Comparison of ENCODE assay signal across 26 mouse cellular contexts in genomic region chr16:59590790-59591189, GRCm38 (mm10). TPM values are rescaled to one million over a fixed set of nuclear protein-coding genes. Genes with fewer than 3 reads are reported as not detected.
DNase-seq lines count a peak whose midpoint lies in the region; ATAC-seq and TF ChIP-seq lines count a peak whose summit lies in the region.
"Had no signal": no experiment of that assay in that cellular context is flagged by ENCODE, and none has a peak within 500 bp of the region (broad histone marks: within the 10 kb centered on the region; RNA-seq: fewer than 3 reads in every experiment).

No protein-coding gene starts in this region.

- TF ChIP-seq EP300 in heart, adult 2 months (IDR thresholded peaks at IDR 0.05; ENCODE audit: insufficient read depth, low read depth, low read length) = no peak
- no peak for TF ChIP-seq EP300 in heart, postnatal 0 days (IDR thresholded peaks at IDR 0.05; ENCODE audit: low read depth)

- DNase-seq in heart, adult 2 months = no peak
- no peak for DNase-seq in heart, adult 18-20 months
- DNase-seq in heart, postnatal 25 days (ENCODE audit: low spot score) = no peak
- DNase-seq in Muller cell, postnatal 12 days (ENCODE audit: inconsistent ontology term) = peak; percentile 22
- no peak for DNase-seq in heart, postnatal 0 days (ENCODE audit: low spot score)
- DNase-seq: adrenal gland, postnatal 25 days; cerebellum, adult 11-12 months; cerebellum, adult 9-11 months; embryo, embryonic 11 days; gastrocnemius, postnatal 10 days; kidney, adult 18-20 months; kidney, postnatal 25 days; lung, postnatal 4 days; thymus, adult 2 months; thymus, postnatal 36 days had no signal

- intact Hi-C loops in heart, adult 2 months (cut with DNase I) = loop anchor here (10.0 kb wide), 1 partner anchor 46 kb away; no protein-coding TSS in a partner anchor
- intact Hi-C loops in heart, postnatal 25 days (cut with DNase I) = no loop called here

- no peaks in the 10 kb centered on the region for H3K27me3 ChIP-seq in heart, adult 2 months (ENCODE audit: control insufficient read depth, insufficient read depth, low read length)
- H3K27me3 ChIP-seq in heart, embryonic 14.5 days (ENCODE audit: control insufficient read depth, insufficient read depth, low read length) = no peaks in the 10 kb centered on the region
- H3K27me3 ChIP-seq in heart, postnatal 0 days (ENCODE audit: control insufficient read depth, insufficient read depth, low read length) = no peaks in the 10 kb centered on the region
- H3K27me3 ChIP-seq: embryonic facial prominence, embryonic 15.5 days; forebrain, embryonic 12.5 days; kidney, embryonic 15.5 days; limb, embryonic 13.5 days; midbrain, embryonic 13.5 days; neural tube, embryonic 13.5 days had no signal

- H3K9ac ChIP-seq in heart, adult 2 months (ENCODE audit: low read depth, low read length) = no peak overlapping the region; the same call in 1 of the 2 replicates
- H3K9ac ChIP-seq in heart, embryonic 14.5 days (ENCODE audit: low read length) = 0 out of 2 replicates have a peak overlapping the region, but pooled peaks have one; percentile 13
- H3K9ac ChIP-seq in heart, postnatal 0 days (replicated peaks; ENCODE audit: low read depth, low read length) = no peak overlapping the region
- H3K9ac ChIP-seq: embryonic facial prominence, embryonic 15.5 days; forebrain, embryonic 12.5 days; kidney, embryonic 15.5 days; limb, embryonic 13.5 days; midbrain, embryonic 13.5 days; neural tube, embryonic 13.5 days had no signal

- peak overlapping the region; percentile 9; the same call in 1 of the 2 replicates for H3K4me2 ChIP-seq in heart, embryonic 14.5 days (ENCODE audit: low read length)
- H3K4me2 ChIP-seq in heart, postnatal 0 days (ENCODE audit: low read depth, low read length) = peak overlapping the region; percentile 21; the same call in 1 of the 2 replicates
- H3K4me2 ChIP-seq: embryonic facial prominence, embryonic 15.5 days; forebrain, embryonic 12.5 days; kidney, embryonic 15.5 days; limb, embryonic 13.5 days; liver, embryonic 11.5 days; midbrain, embryonic 13.5 days; neural tube, embryonic 13.5 days had no signal

- H3K4me3 ChIP-seq in heart, adult 2 months = no peak overlapping the region
- H3K4me3 ChIP-seq in heart, embryonic 14.5 days (ENCODE audit: control insufficient read depth in 1 of 2, insufficient read depth in 1 of 2, low read depth in 1 of 2, low read length in 2 of 2) = no peak overlapping the region
- H3K4me3 ChIP-seq in heart, postnatal 0 days (ENCODE audit: low read depth, low read length) = no peak overlapping the region
- H3K4me3 ChIP-seq: embryonic facial prominence, embryonic 15.5 days; forebrain, embryonic 12.5 days; kidney, embryonic 15.5 days; limb, embryonic 13.5 days; midbrain, embryonic 13.5 days; neural tube, embryonic 13.5 days had no signal

- no peak for ATAC-seq in heart, embryonic 14.5 days (ENCODE audit: insufficient number of reproducible peaks, insufficient read depth, low FRiP score, low read depth)
- no peak for ATAC-seq in heart, postnatal 0 days (ENCODE audit: insufficient read depth, low read depth)
- no peak for ATAC-seq in megakaryocyte progenitor cell, adult 5-6 weeks (replicated peaks; ENCODE audit: poor library complexity)
- ATAC-seq: CD4-positive, CD25-positive, alpha-beta regulatory T cell, adult 4 months; hindbrain, embryonic 16.5 days; midbrain, embryonic 13.5 days had no signal

- no peak for TF ChIP-seq POLR2A in heart, adult 2 months (IDR thresholded peaks at IDR 0.05; ENCODE audit: insufficient read depth, low read depth, low read length)

- H3K4me1 ChIP-seq in heart, adult 2 months (ENCODE audit: control insufficient read depth, insufficient read depth, low read length) = peaks cover 27% of the 10 kb centered on the region
- H3K4me1 ChIP-seq in heart, embryonic 14.5 days (ENCODE audit: control insufficient read depth in 2 of 2, insufficient read depth in 2 of 2, low read length in 2 of 2) = peaks cover 46 to 71% of the 10 kb centered on the region in 2 experiments
- H3K4me1 ChIP-seq in heart, postnatal 0 days (ENCODE audit: control insufficient read depth, insufficient read depth) = peaks cover 64% of the 10 kb centered on the region
- H3K4me1 ChIP-seq: forebrain, embryonic 12.5 days; midbrain, embryonic 13.5 days had no signal

- H3K36me3 ChIP-seq in heart, adult 2 months (ENCODE audit: control insufficient read depth, insufficient read depth, low read length) = peaks cover 26% of the 10 kb centered on the region
- H3K36me3 ChIP-seq in heart, embryonic 14.5 days (ENCODE audit: control insufficient read depth, insufficient read depth, low read length) = no peaks in the 10 kb centered on the region
- no peaks in the 10 kb centered on the region for H3K36me3 ChIP-seq in heart, postnatal 0 days (replicated peaks; ENCODE audit: control insufficient read depth, insufficient read depth, low read length)
- H3K36me3 ChIP-seq: embryonic facial prominence, embryonic 15.5 days; forebrain, embryonic 12.5 days; kidney, embryonic 15.5 days; limb, embryonic 13.5 days; midbrain, embryonic 13.5 days; neural tube, embryonic 13.5 days had no signal

- TF ChIP-seq CTCF in heart, adult 2 months (IDR thresholded peaks at IDR 0.05) = no peak
- TF ChIP-seq CTCF in heart, postnatal 0 days (IDR thresholded peaks at IDR 0.05; ENCODE audit: low read depth) = no peak

- WGBS in heart, adult 2 months = 42% methylated on average over 6 of the region's 6 CpGs
- 29% methylated on average over 6 of the region's 6 CpGs for WGBS in heart, embryonic 14.5 days
- 24% methylated on average over 6 of the region's 6 CpGs for WGBS in heart, postnatal 0 days

- H3K9me3 ChIP-seq in heart, embryonic 14.5 days (ENCODE audit: control insufficient read depth, low read length) = no peaks in the 10 kb centered on the region
- no peaks in the 10 kb centered on the region for H3K9me3 ChIP-seq in heart, postnatal 0 days (replicated peaks; ENCODE audit: control insufficient read depth, low read length)
- H3K9me3 ChIP-seq: embryonic facial prominence, embryonic 15.5 days; forebrain, embryonic 12.5 days; kidney, embryonic 15.5 days; limb, embryonic 13.5 days; midbrain, embryonic 13.5 days; neural tube, embryonic 13.5 days had no signal

- peak overlapping the region; percentile 8; the same call in 1 of the 2 replicates for H3K27ac ChIP-seq in heart, adult 2 months
- H3K27ac ChIP-seq in heart, embryonic 14.5 days (replicated peaks in 1 of 2; ENCODE audit: control insufficient read depth in 1 of 2, insufficient read depth in 1 of 2, low read depth in 2 of 2, low read length in 2 of 2) = peak overlapping the region; percentile 64 to 69; a peak in 3 of 4 replicates
- H3K27ac ChIP-seq in heart, postnatal 0 days (ENCODE audit: low read depth) = peak overlapping the region; percentile 78
- H3K27ac ChIP-seq: embryonic facial prominence, embryonic 15.5 days; forebrain, embryonic 12.5 days; kidney, embryonic 15.5 days; limb, embryonic 13.5 days; midbrain, embryonic 13.5 days; neural tube, embryonic 13.5 days had no signal

- H3K79me2 ChIP-seq in heart, adult 2 months (replicated peaks; ENCODE audit: control insufficient read depth, insufficient read depth, low read length) = peaks cover 7% of the 10 kb centered on the region

RNA-seq across cellular contexts. Expression of gene Crybg3, which starts 10.0 kb away (rescaled TPM):
- total RNA-seq in heart, adult 2 months (2021) = 10 to 100 TPM; 65.0 to 74.7 TPM
- polyA plus RNA-seq in heart, adult 2 months (2012; rRNA removed) = 14.9 and 22.7 TPM in 2 replicates
- total RNA-seq in heart, adult 18-20 months (2021) = 10 to 100 TPM; 71.9 to 73.5 TPM
- 20.5 and 20.9 TPM in 2 replicates for polyA plus RNA-seq in heart, embryonic 14.5 days (2014; fragmentation: Nextera tagmentation; extraction: Ambion mirVana)
- total RNA-seq in heart, postnatal 25 days (2021) = 10 to 100 TPM; 69.3 to 76.9 TPM
- total RNA-seq in heart, postnatal 0 days (2014; rRNA removed; ENCODE audit: low replicate concordance) = 26.9 and 40.0 TPM in 2 replicates
- polyA plus RNA-seq in heart, postnatal 0 days (2015; fragmentation: Nextera tagmentation; extraction: Ambion mirVana) = 8.9 and 9.2 TPM in 2 replicates
- 13.3 and 14.6 TPM in 2 replicates for total RNA-seq in megakaryocyte progenitor cell, adult 5-6 weeks (2015)
- 17.9 and 26.8 TPM in 2 replicates for total RNA-seq in megakaryocyte progenitor cell, adult 5-6 weeks (2017)

RNA-seq across cellular contexts. Expression of gene Arl6, which starts 48.4 kb away (rescaled TPM):
- 1 to 10 TPM; 3.7 to 4.2 TPM for total RNA-seq in heart, adult 2 months (2021)
- 1.9 and 3.4 TPM in 2 replicates for polyA plus RNA-seq in heart, adult 2 months (2012; rRNA removed)
- total RNA-seq in heart, adult 18-20 months (2021) = 1 to 10 TPM; 3.0 to 4.0 TPM
- polyA plus RNA-seq in heart, embryonic 14.5 days (2014; fragmentation: Nextera tagmentation; extraction: Ambion mirVana) = 22.6 and 23.7 TPM in 2 replicates
- 1 to 10 TPM; 4.5 to 5.1 TPM for total RNA-seq in heart, postnatal 25 days (2021)
- 8.7 and 9.8 TPM in 2 replicates for total RNA-seq in heart, postnatal 0 days (2014; rRNA removed; ENCODE audit: low replicate concordance)
- 18.2 and 18.6 TPM in 2 replicates for polyA plus RNA-seq in heart, postnatal 0 days (2015; fragmentation: Nextera tagmentation; extraction: Ambion mirVana)
- 6.0 and 8.5 TPM in 2 replicates for total RNA-seq in megakaryocyte progenitor cell, adult 5-6 weeks (2015)
- 6.8 and 8.3 TPM in 2 replicates for total RNA-seq in megakaryocyte progenitor cell, adult 5-6 weeks (2017)

Comparison
In these comparisons a context has a peak if more than half of its experiments do, and no peak if none do; other contexts are left out.
1. H3K27ac ChIP-seq: peak in every context shown above with its lines; median percentile 78 in heart, postnatal 0 days; 66 in heart, embryonic 14.5 days; 8 in heart, adult 2 months.